Mouse (Mus musculus) spleen, postnatal 36 days (tissue): Measurements from ENCODE around the gene Rpl3.

Source experiments
- DNase-seq, 2 experiments: peaks; one replicate each; pipeline ENCODE4 v3.0.0; 2022; ENCODE audit warnings: low spot score in 2 of 2, mixed read lengths in 1 of 2

Rpl3 gene

DNA sequence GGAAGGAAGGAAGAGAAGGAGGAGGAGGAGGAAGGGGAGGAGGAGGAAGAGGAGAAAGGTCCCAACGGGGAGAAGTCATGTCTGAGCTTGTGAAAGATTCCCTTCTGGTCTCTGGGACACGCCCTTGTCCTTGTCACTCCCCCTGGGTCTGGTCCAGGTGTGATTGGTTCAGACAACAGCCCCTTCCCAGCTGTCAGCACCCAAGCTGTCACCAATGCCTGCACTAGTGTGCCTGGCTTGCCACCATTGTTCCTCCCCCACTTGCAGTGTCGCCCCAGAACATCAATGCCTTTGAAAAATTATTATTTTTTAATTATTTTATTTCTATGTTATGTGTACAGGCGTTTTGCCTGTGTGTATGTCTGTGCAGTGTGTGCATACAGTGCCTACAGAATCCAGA is 22.5 kb downstream of the Rpl3 start:
- no peak for DNase-seq

DNA sequence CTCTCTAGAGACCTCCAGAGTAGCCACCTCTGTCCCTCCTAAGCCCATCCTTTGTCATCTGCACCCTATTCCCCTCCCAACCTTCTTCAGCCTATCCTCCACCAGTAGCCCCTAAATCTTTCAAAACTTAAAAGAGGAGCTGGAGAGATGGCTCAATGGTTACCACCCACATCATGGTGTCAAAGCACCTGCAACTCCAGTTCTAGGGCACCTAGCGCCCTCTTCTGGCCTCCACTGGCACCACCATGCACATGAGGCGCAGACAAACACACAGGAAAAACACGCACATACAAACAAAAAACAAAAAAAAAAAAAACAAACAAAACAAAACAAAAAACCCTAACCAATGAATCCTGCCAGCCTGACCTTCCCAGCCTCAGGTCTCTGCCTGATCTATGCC is 25.1 kb downstream of the Rpl3 start:
- DNase-seq: no peak

DNA sequence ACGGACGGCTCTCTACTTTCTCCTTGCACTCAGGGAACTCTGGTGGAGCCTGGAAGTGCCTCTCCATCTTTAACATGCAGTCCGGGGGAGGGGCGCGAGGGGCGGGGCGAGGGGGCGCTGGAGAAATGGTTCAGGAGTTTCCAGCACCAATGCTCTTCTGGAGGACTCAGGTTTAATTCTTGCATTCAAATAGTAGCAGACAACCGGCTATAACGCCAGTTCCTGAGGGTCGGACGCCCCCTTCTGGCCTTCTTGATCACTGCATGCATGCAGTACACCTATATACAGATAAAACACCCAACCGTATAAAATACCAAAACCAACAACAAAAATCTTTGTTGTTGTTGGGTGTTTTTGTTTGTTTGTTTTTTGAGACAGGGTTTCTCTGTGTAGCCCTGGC is 26.3 kb downstream of the Rpl3 start:
- no peak for DNase-seq

- DNase-seq: no peak
Observed at GRCm38 (mm10) chr15:80064965-80065364, 26.7 kb downstream of the Rpl3 start.

DNA sequence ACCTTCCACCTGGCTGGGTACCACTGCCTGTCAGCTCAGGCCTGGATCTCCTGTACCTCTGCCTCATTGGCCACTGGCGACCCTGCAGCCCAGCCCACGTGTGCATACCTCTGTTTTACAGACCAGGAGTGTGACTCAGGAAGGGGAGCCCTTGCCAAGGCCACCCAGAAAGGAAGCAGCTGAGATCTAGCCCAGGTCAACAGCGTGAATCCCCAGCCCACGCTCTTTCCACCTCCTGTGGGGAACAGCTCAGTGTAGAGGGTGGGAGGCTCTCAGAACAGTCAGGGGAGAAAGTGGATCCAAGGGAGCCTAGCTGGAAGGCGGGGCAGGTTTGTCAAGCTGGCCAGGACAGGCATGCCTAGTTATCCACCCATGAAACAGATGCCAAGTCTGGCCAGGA is 28.8 kb downstream of the Rpl3 start:
- DNase-seq: no peak

DNA sequence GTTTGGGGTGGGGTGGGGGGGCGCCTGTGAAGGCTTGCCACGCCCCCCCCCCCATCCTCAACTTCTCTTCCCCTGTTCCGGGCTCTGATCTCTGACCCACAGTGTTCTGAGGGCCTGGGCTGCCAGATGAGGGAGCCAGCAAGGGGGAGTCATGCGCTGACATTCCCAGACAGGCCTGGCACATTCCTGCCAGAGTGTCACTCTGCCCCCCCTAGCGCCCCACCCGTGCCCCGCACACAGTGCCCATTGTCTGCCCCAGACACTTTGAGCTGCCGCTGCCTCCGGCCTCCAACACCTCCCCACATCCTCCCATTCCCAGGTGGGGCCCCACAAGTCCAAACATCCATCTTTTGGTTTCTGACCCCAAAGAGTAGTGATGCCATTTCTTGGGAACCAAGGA is 29.3 kb downstream of the Rpl3 start:
- DNase-seq: no peak

GRCm38 (mm10) chr15:80061071-80061550 is 30.6 kb downstream of the Rpl3 start:
- DNase-seq: no peak

DNA sequence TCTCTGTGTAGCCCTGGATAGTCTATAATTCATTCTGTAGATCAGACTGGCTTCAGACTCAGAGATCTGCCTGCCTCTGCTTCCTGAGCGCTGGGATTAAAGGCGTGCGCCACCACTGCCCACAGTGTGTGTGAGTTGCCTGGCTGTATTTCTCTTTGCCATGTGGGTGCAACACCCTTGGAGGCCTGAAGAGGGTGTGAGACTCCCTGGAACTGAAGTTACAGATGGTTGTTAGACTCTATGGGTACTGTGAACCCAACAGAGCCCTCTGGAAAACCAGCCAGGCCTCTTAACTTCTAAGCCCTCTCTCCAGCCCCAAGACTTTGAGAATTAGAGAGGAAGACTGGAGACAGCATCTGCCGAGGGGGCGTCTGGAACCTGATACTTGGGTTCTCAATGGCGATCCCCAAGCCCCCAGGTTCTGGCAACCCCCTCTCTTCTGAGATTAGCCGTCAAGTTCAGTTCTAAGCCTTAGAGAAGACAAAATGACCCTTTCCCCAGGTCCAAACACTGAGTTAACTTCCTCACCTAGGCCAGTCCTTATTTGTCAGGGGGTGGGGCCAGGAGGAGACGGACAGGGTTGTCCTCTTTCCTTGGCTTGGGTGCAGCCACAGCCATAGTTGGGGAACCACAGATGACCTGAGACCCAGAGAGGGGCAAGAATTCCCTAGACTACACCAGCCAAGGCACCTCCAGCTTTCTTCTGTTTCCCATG is 31.2 kb downstream of the Rpl3 start:
- DNase-seq: no peak

GRCm38 (mm10) chr15:80059606-80060005 is 32.1 kb downstream of the Rpl3 start:
- DNase-seq: no peak

DNA sequence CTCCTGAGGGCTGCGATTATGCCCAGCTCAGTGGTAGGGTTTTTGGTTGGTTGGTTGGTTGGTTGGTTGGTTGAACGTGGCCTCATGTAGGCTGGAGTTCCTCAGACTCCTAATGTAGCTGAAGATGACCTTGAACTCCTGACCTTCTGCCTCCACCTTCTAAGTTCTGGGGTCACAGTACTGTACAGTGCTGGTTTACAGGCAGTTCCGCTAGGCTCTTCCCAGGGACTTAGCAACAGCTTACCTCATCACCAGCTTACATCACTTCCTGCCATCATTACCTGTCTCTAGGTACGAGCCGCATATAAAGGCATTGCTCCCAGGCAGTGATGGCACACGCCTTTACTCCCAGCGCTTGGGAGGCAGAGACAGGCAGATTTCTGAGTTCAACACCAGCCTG is 33.5 kb downstream of the Rpl3 start:
- no peak for DNase-seq

DNA sequence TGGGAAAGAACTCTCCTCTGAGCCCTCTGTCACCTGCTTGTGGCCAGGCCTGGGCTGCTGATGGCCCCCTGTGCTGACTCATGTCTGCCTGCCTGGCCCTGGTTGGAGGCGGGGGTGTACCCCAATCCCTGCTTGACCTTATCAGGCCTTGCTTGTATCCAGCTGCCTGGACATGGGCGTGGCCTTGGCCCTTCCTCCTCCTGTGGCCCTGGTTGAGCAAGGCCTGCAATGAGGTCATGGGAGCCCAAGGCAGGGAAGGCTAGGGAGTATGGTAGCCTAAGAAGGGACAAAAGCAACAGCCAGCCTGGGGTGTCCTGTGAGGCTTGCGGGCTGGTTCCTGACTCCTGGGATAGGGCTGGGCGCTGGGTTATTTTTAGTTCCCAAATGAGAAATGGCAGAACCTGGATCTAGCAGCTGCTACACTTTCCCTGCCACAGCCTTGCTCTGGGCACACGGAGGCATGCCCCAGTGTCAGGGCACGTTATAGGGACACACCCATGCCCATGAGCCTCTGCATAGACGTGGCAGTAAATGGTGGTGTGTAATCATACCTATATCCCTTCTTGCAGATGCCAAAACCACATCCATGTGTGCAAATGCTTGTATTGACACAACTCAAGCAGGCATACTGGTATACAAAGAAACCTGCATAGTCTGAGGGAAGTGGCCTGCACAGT is 37.5 kb downstream of the Rpl3 start:
- DNase-seq: no peak

GRCm38 (mm10) chr15:80053381-80054033 is 38.2 kb downstream of the Rpl3 start:
- DNase-seq: no peak

DNA sequence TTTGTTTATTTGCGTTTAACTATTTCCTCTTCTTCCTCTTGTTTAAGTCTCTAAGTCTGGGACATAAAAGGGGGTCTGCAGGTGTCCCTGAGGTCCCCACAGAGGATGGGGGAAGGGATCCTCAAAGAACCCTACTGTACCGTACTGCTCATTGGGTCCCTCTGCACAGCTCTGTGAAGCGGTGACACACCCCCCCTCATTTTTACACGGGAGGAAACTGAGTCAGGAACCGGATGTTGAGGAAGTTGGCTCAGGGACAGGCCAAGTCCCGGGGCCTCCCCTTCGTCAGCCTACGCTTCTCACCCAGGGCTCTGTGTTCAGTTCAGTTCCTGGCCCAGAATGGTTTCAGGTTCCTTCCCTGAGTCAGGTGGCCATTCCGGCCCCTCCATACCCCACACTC is 39.9 kb downstream of the Rpl3 start:
- DNase-seq: no peak

DNA sequence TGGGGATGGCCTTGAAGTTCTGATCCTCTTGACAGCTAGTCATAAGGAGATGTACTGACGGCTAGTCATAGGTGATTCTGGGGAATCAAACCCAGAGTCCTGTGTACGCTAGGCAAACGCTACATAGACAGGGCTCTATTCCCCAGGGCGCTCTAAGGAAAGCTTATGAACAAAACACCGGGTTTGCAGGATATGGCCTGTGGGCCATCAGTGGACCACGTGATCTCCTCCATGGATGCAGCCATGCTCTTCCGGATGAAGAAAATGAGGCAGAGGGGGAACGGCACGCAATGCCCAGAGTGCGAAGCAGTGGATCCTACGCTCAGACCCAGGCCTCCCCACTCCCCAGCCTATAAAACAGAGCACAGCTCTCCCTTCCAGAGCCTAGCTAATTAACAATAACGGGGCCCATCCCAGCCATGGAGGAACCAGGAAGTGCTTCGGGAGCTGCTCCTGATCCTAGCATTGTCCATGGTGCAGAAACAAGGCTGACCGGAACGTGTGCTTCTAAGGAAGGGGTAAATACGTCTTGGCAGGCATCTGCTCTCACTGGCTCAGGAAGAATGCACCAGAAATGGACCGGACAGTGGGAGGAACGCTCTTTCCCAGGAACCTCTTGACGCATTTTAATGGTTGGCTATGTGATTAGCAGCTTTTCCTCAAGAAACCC is 40.4 kb downstream of the Rpl3 start:
- no peak for DNase-seq

DNA sequence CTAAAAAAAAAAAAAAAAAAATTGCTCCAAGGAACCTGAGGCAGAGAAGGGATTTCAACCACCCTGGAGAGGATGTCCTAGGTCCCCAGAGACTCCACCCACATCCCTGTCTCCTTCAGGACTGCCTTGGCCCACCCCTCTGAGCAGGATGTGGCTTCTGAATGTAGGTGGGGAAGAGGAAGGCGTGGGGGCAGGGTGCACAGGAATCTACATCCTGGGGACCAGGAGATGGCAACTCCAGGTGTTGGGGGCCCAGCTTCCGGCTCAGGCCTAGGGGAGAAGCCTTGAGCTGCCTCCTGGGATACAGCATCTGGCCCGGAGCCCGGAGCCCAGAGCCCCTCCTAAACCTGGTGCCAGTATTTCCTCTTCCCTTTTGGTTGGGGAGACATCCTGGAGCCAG is 41.6 kb downstream of the Rpl3 start:
- DNase-seq: no peak

DNA sequence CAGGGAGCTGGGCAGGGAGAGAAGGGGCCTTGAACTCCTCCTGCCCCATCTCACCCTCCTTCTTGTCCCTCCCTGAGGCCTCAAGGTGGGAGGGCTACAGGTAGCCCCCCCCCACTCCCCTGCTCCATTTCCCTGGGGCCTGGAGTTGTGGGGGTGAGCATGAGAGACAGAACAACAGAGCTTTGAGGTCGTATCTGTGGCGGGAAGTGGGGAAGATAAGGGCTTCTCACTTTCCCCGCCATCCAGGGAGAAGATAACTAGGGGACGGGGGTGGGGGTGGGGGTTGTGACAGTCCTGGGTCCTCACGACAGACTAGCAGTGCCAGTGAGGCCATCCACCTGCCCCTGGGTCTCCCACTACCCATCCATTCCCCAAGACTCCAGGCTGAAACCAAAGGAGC is 43.7 kb downstream of the Rpl3 start:
- DNase-seq: no peak

GRCm38 (mm10) chr15:80047242-80047641 is 44.4 kb downstream of the Rpl3 start:
- no peak for DNase-seq

DNA sequence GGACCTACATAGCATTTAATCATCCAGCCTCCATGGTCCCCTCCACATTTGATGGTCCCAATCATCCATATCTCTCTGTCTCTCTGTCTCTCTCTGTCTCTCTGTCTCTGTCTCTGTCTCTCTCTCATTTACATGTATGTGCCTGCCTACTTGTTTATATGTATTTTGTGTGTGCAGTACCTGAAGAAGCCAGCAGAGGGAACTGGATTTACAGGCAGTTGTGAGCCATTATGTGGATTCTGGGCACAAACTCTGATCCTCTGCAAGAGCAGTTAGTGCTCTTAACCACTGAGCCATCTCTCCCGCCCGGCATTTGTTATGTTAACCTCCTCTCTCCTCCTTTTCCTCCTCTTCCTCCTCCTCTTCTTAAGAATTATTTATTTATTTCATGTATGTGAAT is 45.9 kb downstream of the Rpl3 start:
- DNase-seq: no peak

DNA sequence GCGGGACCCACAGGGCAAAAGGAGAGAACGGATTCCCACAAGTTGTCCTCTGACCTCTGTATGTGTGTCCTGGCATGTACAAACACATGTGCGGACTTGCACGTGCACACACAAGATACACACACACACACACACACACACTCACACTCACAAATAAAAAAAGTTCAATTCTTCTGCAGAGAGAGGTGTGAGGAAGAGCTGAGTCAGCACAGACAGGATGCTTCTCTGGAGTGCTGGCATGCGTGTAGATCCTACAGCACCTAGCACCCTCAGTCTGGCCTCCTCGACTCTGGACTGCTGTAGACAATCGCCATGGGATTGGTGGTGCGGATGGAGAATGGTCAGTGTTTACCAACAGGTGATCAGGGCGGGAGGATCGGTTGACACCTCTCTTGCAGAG is 47.4 kb downstream of the Rpl3 start:
- DNase-seq: no peak

- DNase-seq: no peak
Observed at GRCm38 (mm10) chr15:80042152-80042551, 49.5 kb downstream of the Rpl3 start.

GRCm38 (mm10) chr15:80038110-80038391 is 53.6 kb downstream of the Rpl3 start:
- DNase-seq: no peak

- no peak for DNase-seq
Observed at GRCm38 (mm10) chr15:80037255-80038109, 54.2 kb downstream of the Rpl3 start.
